ENCODE assay signal across 11 mouse cellular contexts in the genomic region with DNA sequence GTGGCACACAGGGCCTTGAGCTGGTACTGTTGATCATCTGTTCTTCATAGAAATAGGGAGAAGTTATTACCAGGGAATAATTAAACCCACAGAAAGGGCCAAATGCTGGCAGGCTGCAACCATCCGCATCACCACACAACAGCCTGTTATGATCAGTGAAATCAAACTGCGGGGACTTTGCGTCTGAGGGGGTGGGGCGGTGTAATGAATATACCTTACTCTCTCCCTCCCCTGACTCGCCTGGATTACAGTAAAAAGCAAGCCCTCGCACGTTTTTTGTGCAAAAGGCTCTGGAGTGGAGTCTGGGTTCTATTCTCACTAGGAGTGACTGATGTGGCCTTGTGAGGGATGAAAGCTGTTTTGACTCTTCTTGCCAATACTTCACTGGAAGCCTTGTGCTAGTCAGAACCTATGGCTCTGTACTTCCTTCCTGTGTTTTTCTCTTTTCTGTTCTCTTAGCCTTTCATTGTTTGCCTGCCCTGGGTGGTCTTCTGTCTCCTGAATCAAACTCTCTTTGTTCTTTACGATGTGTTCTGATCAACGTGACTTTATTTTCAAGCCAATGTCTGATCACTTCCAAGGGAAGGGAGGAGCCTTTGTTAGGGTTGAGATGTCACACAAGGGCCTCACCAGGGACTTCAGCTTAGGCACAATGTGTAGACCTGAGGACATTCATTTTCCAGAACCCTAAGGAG.
DNase-seq lines count a peak whose midpoint lies in the region; ATAC-seq lines count a peak whose summit lies in the region.
"Had no signal": no experiment of that assay in that cellular context is flagged by ENCODE, and none has a peak within 500 bp of the region (broad histone marks: within the 10 kb centered on the region; RNA-seq: fewer than 3 reads in every experiment).

No protein-coding gene starts in this region.

- DNase-seq in cerebellum, postnatal 14 days: peak; percentile 39 to 55
- peak; percentile 48 for DNase-seq in layer of hippocampus, adult 11-12 months (ENCODE audit: low spot score)
- no peak for DNase-seq in layer of hippocampus, postnatal 25 days (ENCODE audit: extremely low spot score in 1 of 2, low spot score in 1 of 2)
- DNase-seq in adrenal gland, postnatal 10 days: no peak
- no peak for DNase-seq in thymus, postnatal 4 days
- DNase-seq: cerebellum, adult 9-11 months; thymus, postnatal 25 days had no signal

- H3K4me1 ChIP-seq in hindbrain, embryonic 12.5 days: peaks cover 26% of the 10 kb centered on the region
- H3K4me1 ChIP-seq in midbrain, embryonic 13.5 days (replicated peaks): peaks cover 31% of the 10 kb centered on the region

- no peak overlapping the region for H3K4me3 ChIP-seq in hindbrain, embryonic 12.5 days
- no peak overlapping the region for H3K4me3 ChIP-seq in midbrain, embryonic 13.5 days (replicated peaks)

- no peak for ATAC-seq in cerebellum, adult (ENCODE audit: insufficient number of reproducible peaks, low FRiP score, low TSS enrichment)
- 0 out of 2 replicates have a peak, but pooled peaks have one; percentile 35 for ATAC-seq in hindbrain, embryonic 12.5 days (ENCODE audit: low FRiP score)
- 0 out of 2 replicates have a peak, but pooled peaks have one; percentile 8 for ATAC-seq in midbrain, embryonic 13.5 days

- H3K27me3 ChIP-seq in hindbrain, embryonic 12.5 days: no peaks in the 10 kb centered on the region
- peaks cover 19% of the 10 kb centered on the region for H3K27me3 ChIP-seq in midbrain, embryonic 13.5 days

- H3K27ac ChIP-seq in hindbrain, embryonic 12.5 days: peak overlapping the region; percentile 35; the same call in 1 of the 2 replicates
- H3K27ac ChIP-seq in midbrain, embryonic 13.5 days: peak overlapping the region; percentile 26
- H3K27ac ChIP-seq: liver, embryonic 14.5 days had no signal

- H3K9ac ChIP-seq in hindbrain, embryonic 12.5 days: no peak overlapping the region
- no peak overlapping the region for H3K9ac ChIP-seq in midbrain, embryonic 13.5 days (replicated peaks)
- H3K9ac ChIP-seq: liver, embryonic 14.5 days had no signal

- 42% methylated on average over 9 of the region's 9 CpGs for WGBS in hindbrain, embryonic 12.5 days
- 52% methylated on average over 9 of the region's 9 CpGs for WGBS in midbrain, embryonic 13.5 days

- no peaks in the 10 kb centered on the region for H3K36me3 ChIP-seq in hindbrain, embryonic 12.5 days
- H3K36me3 ChIP-seq in midbrain, embryonic 13.5 days: no peaks in the 10 kb centered on the region

- H3K4me2 ChIP-seq in hindbrain, embryonic 12.5 days (replicated peaks): no peak overlapping the region
- no peak overlapping the region for H3K4me2 ChIP-seq in midbrain, embryonic 13.5 days (replicated peaks)

- no peaks in the 10 kb centered on the region for H3K9me3 ChIP-seq in hindbrain, embryonic 12.5 days (replicated peaks)
- H3K9me3 ChIP-seq in midbrain, embryonic 13.5 days: no peaks in the 10 kb centered on the region

Comparison
In these comparisons a context has a peak if more than half of its experiments do, and no peak if none do; other contexts are left out.
1. DNase-seq: peak in cerebellum, postnatal 14 days (2 of 2) and layer of hippocampus, adult 11-12 months (single experiment); none in layer of hippocampus, postnatal 25 days (0 of 2), adrenal gland, postnatal 10 days (single experiment) and thymus, postnatal 4 days (single experiment).